Mouse (Mus musculus) E14TG2a.4 (cell line): ENCODE results near the gene Tmsb15b2.

Experiments
- CTCF ChIP-seq: conservative IDR thresholded peaks from 2 replicates; pipeline ENCODE4 v1.5.1; 2014; ENCODE audit warnings: low read length
- NANOG ChIP-seq: IDR thresholded peaks from 2 replicates; pipeline ENCODE4 v1.6.1; 2014; ENCODE audit warnings: borderline replicate concordance, low read length, mixed read lengths
- POU5F1 ChIP-seq: IDR thresholded peaks from 2 replicates; pipeline ENCODE4 v1.6.1; 2014; ENCODE audit warnings: low read length, borderline replicate concordance

- no peak for TF ChIP-seq POU5F1
- no peak for TF ChIP-seq CTCF
- TF ChIP-seq NANOG, result no peak
These were observed 21.0 kb upstream of the Tmsb15b2 start for GRCm38 (mm10) chrX:136996256-136996655.
